Mouse (Mus musculus) duodenum, adult 2 months (tissue): ENCODE data around the gene Togaram1. TPM values are rescaled to one million over a fixed set of nuclear protein-coding genes. Genes with fewer than 3 reads are reported as not detected.

Experiments used
- polyA plus RNA-seq: library from polyadenylated mRNA; depleted of rRNA; stranded (reverse); fragments of >200 nt; gene quantifications from 2 replicates; pipeline ENCODE4 v1.2.3, GENCODE M21; 2012; ENCODE audit warnings: low replicate concordance; rRNA removed

The Togaram1 gene
- 0.32 and 1.5 TPM in 2 replicates for polyA plus RNA-seq

GRCm38 (mm10) chr12:64965124-64966026 lies at the start of gene Togaram1, which contains the start of gene Klhl28:
Gene Togaram1 (plus strand): TSS chr12:64965804.
Gene Klhl28 (minus strand): TSS chr12:64965534.

GRCm38 (mm10) chr12:64917578-64918471 lies 47.8 kb upstream of the Togaram1 start, which contains the start of gene Gm527:
Gene Gm527 (plus strand): TSS chr12:64917906.

GRCm38 (mm10) chr12:65036190-65036870 lies 70.7 kb downstream of the Togaram1 start, which contains the start of gene Prpf39:
Gene Prpf39 (plus strand): TSS chr12:65036333.

Other genes with a start within 250 kb of the Togaram1 start
- gene Gm527, start 47.9 kb upstream of the Togaram1 start, polyA plus RNA-seq: 0.12 TPM in 1 of 2 replicates, not detected in the other
- gene Klhl28, start 270 bp upstream of the Togaram1 start, polyA plus RNA-seq: 0.23 and 0.49 TPM in 2 replicates
- 0.91 and 1.0 TPM in 2 replicates for gene Prpf39, start 70.5 kb downstream of the Togaram1 start, polyA plus RNA-seq
- gene Fkbp3, start 108.2 kb downstream of the Togaram1 start, polyA plus RNA-seq: 0.51 and 4.0 TPM in 2 replicates
- 0.23 and 0.43 TPM in 2 replicates for gene Fancm, start 109.8 kb downstream of the Togaram1 start, polyA plus RNA-seq
- 0.05 and 0.11 TPM in 2 replicates for gene Mis18bp1, start 206.8 kb downstream of the Togaram1 start, polyA plus RNA-seq